Mouse (Mus musculus) c-Kit-positive CD71-positive TER-119-positive erythroid progenitor cells, embryonic 14.5 days (primary cell): ENCODE results near the gene Sun3.
A peak's percentile ranks its signal among the peaks of the same experiment; 100 is the strongest.

Experiments
- DNase-seq: peaks from one replicate; pipeline ENCODE4 v3.0.0-alpha.2; 2013; ENCODE audit warnings: low spot score

The Sun3 gene

DNA sequence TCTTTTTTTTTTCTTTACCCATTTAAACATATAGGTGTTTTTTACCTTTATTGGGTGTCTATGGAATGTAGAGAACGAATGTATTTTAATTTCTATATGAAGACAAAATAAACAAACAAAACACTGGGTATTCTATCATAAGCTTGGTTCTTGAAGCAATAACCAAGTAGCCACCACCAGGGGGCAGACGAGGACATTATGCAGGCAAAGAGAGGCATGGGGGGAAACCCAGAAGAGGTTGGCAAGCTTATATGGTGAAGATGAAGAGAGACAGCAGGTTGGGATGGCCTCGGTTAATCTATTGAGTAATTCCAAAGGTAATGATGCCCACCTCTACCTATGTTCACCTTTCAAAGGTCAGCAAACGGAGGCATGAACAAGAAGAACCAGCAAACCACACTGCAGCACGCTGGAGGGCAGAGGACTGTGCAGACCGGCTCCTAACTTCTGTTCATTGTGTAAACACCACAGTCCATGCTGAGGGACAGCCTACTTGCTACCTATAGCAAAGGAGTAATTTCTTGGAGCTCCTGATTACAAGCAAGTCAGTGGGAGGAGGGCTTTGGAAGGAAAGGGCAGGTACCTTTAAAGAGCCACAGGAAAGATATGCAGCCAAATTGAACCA lies 65.4 kb downstream of the Sun3 start:
- peak; percentile 62 for DNase-seq

DNA sequence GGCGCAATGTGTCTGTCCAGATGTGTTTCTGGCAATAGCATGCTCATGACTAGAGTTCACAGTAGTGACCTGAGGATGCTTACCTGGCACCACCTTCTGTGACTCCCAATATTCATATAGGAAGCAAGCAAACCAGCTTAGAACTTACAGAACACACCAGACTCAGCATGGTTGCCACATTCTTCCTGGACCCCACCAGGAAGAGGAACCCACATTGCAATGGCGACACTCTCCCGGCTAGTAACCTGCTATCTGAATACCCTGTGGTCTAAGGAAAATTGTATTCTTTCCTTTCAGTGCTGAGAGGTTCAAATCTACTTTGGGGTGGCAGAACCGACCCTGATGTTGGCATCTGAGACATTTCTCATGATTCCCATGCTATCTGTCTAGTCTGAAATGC lies 70.6 kb downstream of the Sun3 start:
- DNase-seq, result no peak

DNA sequence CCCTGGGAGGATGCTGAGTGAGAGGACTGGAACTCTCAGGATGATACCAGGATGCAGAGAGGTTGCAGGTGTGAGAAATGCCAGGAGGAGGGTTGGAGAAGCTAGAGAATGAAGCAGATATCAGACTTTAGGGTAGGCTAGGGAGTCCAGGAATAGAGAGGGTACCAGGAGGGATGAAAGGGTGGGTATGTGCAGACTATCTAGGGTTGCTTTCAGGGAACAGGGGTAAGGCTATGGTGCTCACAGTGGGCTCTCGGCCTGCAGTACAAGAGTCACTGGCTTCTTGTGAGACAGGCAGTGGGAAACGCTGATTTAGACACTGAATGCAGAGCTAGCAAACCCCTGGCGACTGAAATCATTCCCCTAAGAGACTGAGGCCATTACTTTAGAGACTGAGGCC lies 75.6 kb downstream of the Sun3 start, which contains the start of gene Pkd1l1:
Gene Pkd1l1, minus strand, starts transcription at position 101 of the 400 bp plus-strand sequence.
- DNase-seq, result no peak

DNA sequence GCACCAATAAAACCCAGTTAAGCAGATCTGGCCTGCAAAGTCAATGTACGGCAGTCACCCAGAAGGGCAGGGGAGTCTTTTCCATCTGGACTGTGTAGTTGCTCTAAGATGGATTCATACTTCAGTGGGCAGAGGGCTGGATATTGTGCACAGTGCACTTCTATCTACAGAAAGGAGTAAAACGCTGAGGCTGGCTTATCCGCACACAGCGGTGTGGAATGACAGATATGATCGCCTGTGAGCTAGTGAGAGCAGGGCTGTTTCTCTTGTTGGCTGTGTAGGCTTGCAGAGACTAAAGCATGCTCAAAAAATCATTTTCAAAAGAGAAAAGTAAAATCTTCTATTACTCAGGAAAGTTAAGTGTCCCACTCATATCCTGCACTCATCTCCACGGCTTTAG lies 76.7 kb downstream of the Sun3 start:
- DNase-seq, result no peak

DNA sequence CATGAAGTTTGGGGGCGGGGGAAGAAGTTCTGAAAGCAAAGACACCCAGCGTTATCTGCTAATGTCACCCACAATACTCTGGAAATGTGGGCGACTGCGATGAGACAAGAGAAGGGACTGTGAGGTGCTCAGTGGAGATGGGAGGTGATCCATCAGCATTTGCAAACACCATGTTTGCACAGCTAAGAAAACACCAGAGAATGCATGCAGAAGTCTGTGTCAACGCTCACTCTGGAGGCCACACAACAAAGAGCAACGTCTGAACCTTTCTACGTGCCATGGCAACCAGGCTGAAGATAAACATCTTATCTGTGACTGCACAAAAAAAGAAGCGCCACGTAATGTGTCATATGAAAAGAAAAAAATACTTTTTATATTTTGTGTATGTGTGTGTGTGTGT lies 78.3 kb downstream of the Sun3 start:
- peak; percentile 70 for DNase-seq

DNA sequence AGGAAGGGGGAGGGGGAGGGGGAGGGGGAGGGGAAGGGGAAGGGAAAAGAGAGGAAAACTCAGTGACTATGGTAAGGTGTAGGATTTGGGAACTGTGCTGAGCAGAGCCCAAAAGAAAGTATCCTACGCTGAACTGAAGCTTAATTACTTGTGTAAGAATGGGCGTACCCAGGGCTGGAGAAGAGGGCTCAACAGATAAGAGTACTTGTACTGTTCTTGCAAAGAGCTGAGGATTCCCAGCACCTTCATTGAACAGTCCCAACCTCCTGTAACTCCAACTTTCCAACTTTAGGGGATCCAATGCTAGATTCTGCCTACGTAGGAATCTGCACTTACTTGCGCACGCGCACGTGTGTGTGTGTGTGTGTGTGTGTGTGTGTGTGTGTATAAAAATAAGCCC lies 80.7 kb downstream of the Sun3 start:
- DNase-seq, result peak; percentile 40
